Comparison of ENCODE assay signal across 8 mouse cellular contexts in genomic region chr12:71136130-71136973, GRCm38 (mm10). TPM values are rescaled to one million over a fixed set of nuclear protein-coding genes. Genes with fewer than 3 reads are reported as not detected.
DNase-seq lines count a peak whose midpoint lies in the region; ATAC-seq and TF ChIP-seq lines count a peak whose summit lies in the region.

Gene Timm9 (minus strand): TSS chr12:71136684.
Gene 2700049A03Rik (plus strand): TSS chr12:71136848.

- TF ChIP-seq CTCF in CH12.LX (conservative IDR thresholded peaks at IDR 0.05 in 1 of 2, IDR thresholded peaks at IDR 0.05 in 1 of 2; ENCODE audit: low read depth in 2 of 2, low read length in 2 of 2) = no peak

- peaks cover 51% of the 10 kb centered on the region for H3K79me2 ChIP-seq in CH12.LX (replicated peaks; ENCODE audit: control insufficient read depth, extremely low read depth, insufficient read depth, poor library complexity, severe bottlenecking)

- dilution Hi-C loops in CH12.LX (cut with MboI; ENCODE audit: extremely low pct_ligation_motif_present, extremely low pct_unique_long_range_greater_than_20kb, low sequenced_read_pairs) = no loop called here

- no peak for TF ChIP-seq EP300 in CH12.LX (IDR thresholded peaks at IDR 0.05; ENCODE audit: low read length)

- H3K9ac ChIP-seq in CH12.LX (ENCODE audit: insufficient read depth, low read depth) = peak within 1 kb of the TSS; percentile 86
- peak within 1 kb of the TSS; percentile 94 for H3K9ac ChIP-seq in heart, embryonic 15.5 days
- peak within 1 kb of the TSS; percentile 89 for H3K9ac ChIP-seq in liver, embryonic 13.5 days
- peak within 1 kb of the TSS; percentile 97 for H3K9ac ChIP-seq in stomach, embryonic 15.5 days

- peaks cover 5 to 26% of the 10 kb centered on the region in 2 experiments; a peak in 3 of 4 replicates for H3K4me1 ChIP-seq in CH12.LX (ENCODE audit: control insufficient read depth in 1 of 2, insufficient read depth in 2 of 2)
- peaks cover 32% of the 10 kb centered on the region for H3K4me1 ChIP-seq in forebrain, embryonic 10.5 days
- H3K4me1 ChIP-seq in heart, embryonic 15.5 days (replicated peaks) = peaks cover 25% of the 10 kb centered on the region
- H3K4me1 ChIP-seq in liver, embryonic 13.5 days (replicated peaks) = peaks cover 34% of the 10 kb centered on the region
- H3K4me1 ChIP-seq in stomach, embryonic 15.5 days = peaks cover 11% of the 10 kb centered on the region; the same call in 1 of the 2 replicates

- TF ChIP-seq RAD21 in CH12.LX (IDR thresholded peaks at IDR 0.05; ENCODE audit: low read depth, low read length) = no peak

- peak; percentile 88 for TF ChIP-seq POLR2A in CH12.LX (IDR thresholded peaks at IDR 0.05; ENCODE audit: low read depth, low read length)

- in situ Hi-C loops in CH12.LX (cut with MboI; ENCODE audit: low pct_ligation_motif_present, low pct_unique_long_range_greater_than_20kb, low sequenced_read_pairs) = loop anchor here (25.0 kb wide), 1 partner anchor 576 kb away; no protein-coding TSS in a partner anchor

- H3K36me3 ChIP-seq in CH12.LX (replicated peaks in 1 of 2; ENCODE audit: control insufficient read depth in 1 of 2, insufficient read depth in 1 of 2, low read length in 1 of 2) = peaks cover 21 to 50% of the 10 kb centered on the region in 2 experiments
- H3K36me3 ChIP-seq in forebrain, embryonic 10.5 days (replicated peaks) = peaks cover 43% of the 10 kb centered on the region
- H3K36me3 ChIP-seq in heart, embryonic 15.5 days = peaks cover 33% of the 10 kb centered on the region
- peaks cover 36% of the 10 kb centered on the region for H3K36me3 ChIP-seq in liver, embryonic 13.5 days
- H3K36me3 ChIP-seq in stomach, embryonic 15.5 days = peaks cover 22% of the 10 kb centered on the region

- peak within 1 kb of the TSS; percentile 100 for H3K4me2 ChIP-seq in CH12.LX (ENCODE audit: insufficient read depth, low read depth, poor library complexity, severe bottlenecking)
- H3K4me2 ChIP-seq in heart, embryonic 15.5 days = peak within 1 kb of the TSS; percentile 93
- H3K4me2 ChIP-seq in liver, embryonic 13.5 days = peak within 1 kb of the TSS; percentile 97
- peak within 1 kb of the TSS; percentile 87 for H3K4me2 ChIP-seq in stomach, embryonic 15.5 days

- peak; percentile 88 for ATAC-seq in heart, embryonic 15.5 days (replicated peaks; ENCODE audit: insufficient number of reproducible peaks, insufficient read depth, low FRiP score, low read depth)
- ATAC-seq in liver, embryonic 13.5 days (ENCODE audit: low read depth) = peak; percentile 84
- peak; percentile 90 for ATAC-seq in stomach, embryonic 15.5 days (ENCODE audit: insufficient read depth, low FRiP score, low read depth)

- H3K27ac ChIP-seq in CH12.LX (ENCODE audit: insufficient read depth, low read depth) = peak within 1 kb of the TSS; percentile 33
- H3K27ac ChIP-seq in forebrain, embryonic 10.5 days = peak within 1 kb of the TSS; percentile 94
- H3K27ac ChIP-seq in heart, embryonic 15.5 days = peak within 1 kb of the TSS; percentile 88
- peak within 1 kb of the TSS; percentile 83 for H3K27ac ChIP-seq in liver, embryonic 13.5 days
- H3K27ac ChIP-seq in stomach, embryonic 15.5 days = peak within 1 kb of the TSS; percentile 82

- DNase-seq in CH12.LX (ENCODE audit: extremely low read depth) = peak; percentile 76
- peak; percentile 72 for DNase-seq in c-Kit-positive CD71-negative TER-119-negative erythroid progenitor cells, embryonic 14.5 days (ENCODE audit: low read depth)
- peak; percentile 78 for DNase-seq in forebrain, embryonic 10.5 days (ENCODE audit: extremely low spot score, low spot score)
- peak; percentile 78 to 89 for DNase-seq in kidney, postnatal 25 days
- peak; percentile 76 for DNase-seq in liver, embryonic 13.5 days
- peak; percentile 79 for DNase-seq in neural tube, embryonic 10.5 days (ENCODE audit: extremely low spot score, low spot score)

- no peaks in the 10 kb centered on the region for H3K9me3 ChIP-seq in CH12.LX (replicated peaks; ENCODE audit: low read length)
- no peaks in the 10 kb centered on the region for H3K9me3 ChIP-seq in forebrain, embryonic 10.5 days
- H3K9me3 ChIP-seq in heart, embryonic 15.5 days (replicated peaks) = no peaks in the 10 kb centered on the region
- no peaks in the 10 kb centered on the region for H3K9me3 ChIP-seq in liver, embryonic 13.5 days (replicated peaks)
- no peaks in the 10 kb centered on the region for H3K9me3 ChIP-seq in stomach, embryonic 15.5 days

- H3K27me3 ChIP-seq in CH12.LX (replicated peaks) = no peaks in the 10 kb centered on the region
- H3K27me3 ChIP-seq in forebrain, embryonic 10.5 days (ENCODE audit: poor library complexity, severe bottlenecking) = no peaks in the 10 kb centered on the region
- no peaks in the 10 kb centered on the region for H3K27me3 ChIP-seq in heart, embryonic 15.5 days
- no peaks in the 10 kb centered on the region for H3K27me3 ChIP-seq in liver, embryonic 13.5 days
- H3K27me3 ChIP-seq in stomach, embryonic 15.5 days (replicated peaks) = no peaks in the 10 kb centered on the region

- H3K4me3 ChIP-seq in CH12.LX (replicated peaks in 1 of 3; ENCODE audit: low read depth in 2 of 3, low read length in 2 of 3, poor library complexity in 1 of 3) = peak within 1 kb of the TSS; percentile 83 to 98 (median 90)
- H3K4me3 ChIP-seq in forebrain, embryonic 10.5 days = peak within 1 kb of the TSS; percentile 98
- peak within 1 kb of the TSS; percentile 98 for H3K4me3 ChIP-seq in heart, embryonic 15.5 days
- H3K4me3 ChIP-seq in liver, embryonic 13.5 days (replicated peaks) = peak within 1 kb of the TSS; percentile 92
- peak within 1 kb of the TSS; percentile 98 for H3K4me3 ChIP-seq in stomach, embryonic 15.5 days (replicated peaks)

- under 1% methylated on average over 52 of the region's 52 CpGs for WGBS in forebrain, embryonic 10.5 days
- WGBS in heart, embryonic 15.5 days = under 1% methylated on average over 52 of the region's 52 CpGs
- 1% methylated on average over 52 of the region's 52 CpGs for WGBS in liver, embryonic 13.5 days (ENCODE audit: insufficient replicate concordance)
- WGBS in stomach, embryonic 15.5 days = under 1% methylated on average over 52 of the region's 52 CpGs

TF ChIP-seq in CH12.LX, 34 proteins besides CTCF, POLR2A, EP300 and RAD21:
- TF ChIP-seq KAT2A (IDR thresholded peaks at IDR 0.05; ENCODE audit: insufficient replicate concordance, low read length) = no peak
- TF ChIP-seq MXI1 (IDR thresholded peaks at IDR 0.05; ENCODE audit: low read depth, low read length) = peak; percentile 100
- TF ChIP-seq JUN (IDR thresholded peaks at IDR 0.05; ENCODE audit: insufficient read depth, low read depth, low read length) = no peak; the same call in 1 of the 2 replicates
- TF ChIP-seq BHLHE40 (IDR thresholded peaks at IDR 0.05; ENCODE audit: low read depth, low read length) = peak; percentile 70
- no peak for TF ChIP-seq HCFC1 (IDR thresholded peaks at IDR 0.05; ENCODE audit: low read depth, low read length)
- peak; percentile 80 for TF ChIP-seq USF2 (conservative IDR thresholded peaks at IDR 0.05; ENCODE audit: low read depth, low read length)
- peak; percentile 86 for TF ChIP-seq TBP (conservative IDR thresholded peaks at IDR 0.05; ENCODE audit: low read depth, low read length)
- TF ChIP-seq MEF2A (IDR thresholded peaks at IDR 0.05; ENCODE audit: borderline replicate concordance, low read depth, low read length) = no peak
- TF ChIP-seq MAZ (IDR thresholded peaks at IDR 0.05; ENCODE audit: low read depth, low read length) = no peak
- peak; percentile 87 for TF ChIP-seq USF1 (IDR thresholded peaks at IDR 0.05; ENCODE audit: low read depth, low read length)
- peak; percentile 99 for TF ChIP-seq ZC3H11A (IDR thresholded peaks at IDR 0.05; ENCODE audit: low read depth, low read length)
- TF ChIP-seq RCOR1 (conservative IDR thresholded peaks at IDR 0.05; ENCODE audit: low read depth, low read length) = no peak
- TF ChIP-seq CHD2 (IDR thresholded peaks at IDR 0.05; ENCODE audit: low read length) = no peak
- peak; percentile 99 for TF ChIP-seq MAX (IDR thresholded peaks at IDR 0.05; ENCODE audit: low read length)
- no peak for TF ChIP-seq ZNF384 (IDR thresholded peaks at IDR 0.05; ENCODE audit: low read depth, low read length)
- peak; percentile 93 for TF ChIP-seq SIN3A (IDR thresholded peaks at IDR 0.05; ENCODE audit: low read length)
- TF ChIP-seq NELFE (IDR thresholded peaks at IDR 0.05; ENCODE audit: low read depth, low read length) = peak; percentile 77
- no peak for TF ChIP-seq CHD1 (IDR thresholded peaks at IDR 0.05; ENCODE audit: low read depth, low read length)
- TF ChIP-seq ZKSCAN1 (IDR thresholded peaks at IDR 0.05; ENCODE audit: borderline replicate concordance, low read depth, low read length) = no peak
- peak; percentile 37 for TF ChIP-seq TCF12 (IDR thresholded peaks at IDR 0.05; ENCODE audit: low read depth, low read length)
- TF ChIP-seq ELF1 (IDR thresholded peaks at IDR 0.05; ENCODE audit: low read depth, low read length) = peak; percentile 69
- peak; percentile 100 for TF ChIP-seq MYC (IDR thresholded peaks at IDR 0.05; ENCODE audit: low read depth, low read length)
- TF ChIP-seq UBTF (IDR thresholded peaks at IDR 0.05; ENCODE audit: low read depth, low read length) = peak; percentile 17; the same call in 1 of the 2 replicates

RNA-seq across cellular contexts. Expression of gene Timm9, which starts in this region (rescaled TPM):
- total RNA-seq in CH12.LX (2012; rRNA removed) (77.3 and 110 TPM in 2 replicates), CH12.LX (2014; rRNA removed) (127 and 141 TPM in 2 replicates)
- polyA plus RNA-seq in CH12.LX (2012; ENCODE audit: insufficient read length, low read depth) = 82.8 and 83.0 TPM in 2 replicates
- 82.4 and 86.8 TPM in 2 replicates for polyA plus RNA-seq in forebrain, embryonic 10.5 days (2016; fragmentation: Nextera tagmentation; extraction: Ambion mirVana)
- polyA plus RNA-seq in heart, embryonic 15.5 days (2015; fragmentation: Nextera tagmentation; extraction: Ambion mirVana) = 90.9 and 98.9 TPM in 2 replicates
- 65.8 and 74.5 TPM in 2 replicates for polyA plus RNA-seq in liver, embryonic 13.5 days (2015; fragmentation: Nextera tagmentation; extraction: Ambion mirVana)
- 86.0 and 92.5 TPM in 2 replicates for polyA plus RNA-seq in stomach, embryonic 15.5 days (2015; fragmentation: Nextera tagmentation; extraction: Ambion mirVana)

RNA-seq across cellular contexts. Expression of gene 2700049A03Rik, which starts in this region (rescaled TPM):
- total RNA-seq in CH12.LX (2012; rRNA removed) (7.7 TPM in 2 replicates), CH12.LX (2014; rRNA removed) (10.0 and 10.6 TPM in 2 replicates)
- 7.5 and 9.4 TPM in 2 replicates for polyA plus RNA-seq in CH12.LX (2012; ENCODE audit: insufficient read length, low read depth)
- 17.5 and 18.5 TPM in 2 replicates for polyA plus RNA-seq in forebrain, embryonic 10.5 days (2016; fragmentation: Nextera tagmentation; extraction: Ambion mirVana)
- polyA plus RNA-seq in heart, embryonic 15.5 days (2015; fragmentation: Nextera tagmentation; extraction: Ambion mirVana) = 8.4 and 8.6 TPM in 2 replicates
- 5.0 and 5.3 TPM in 2 replicates for polyA plus RNA-seq in liver, embryonic 13.5 days (2015; fragmentation: Nextera tagmentation; extraction: Ambion mirVana)
- polyA plus RNA-seq in stomach, embryonic 15.5 days (2015; fragmentation: Nextera tagmentation; extraction: Ambion mirVana) = 10.3 and 13.0 TPM in 2 replicates

Comparison
In these comparisons a context has a peak if more than half of its experiments do, and no peak if none do; other contexts are left out.
1. Peak in every context shown above with its lines: DNase-seq, ATAC-seq, H3K4me3 ChIP-seq and H3K27ac ChIP-seq.
2. H3K27ac ChIP-seq: peak in every context shown above with its lines; median percentile 94 in forebrain, embryonic 10.5 days; 88 in heart, embryonic 15.5 days; 83 in liver, embryonic 13.5 days; 82 in stomach, embryonic 15.5 days; 33 in CH12.LX.